In genomic region chr6:72112575-72112974, GRCm38 (mm10) we compare ENCODE assay signal across 9 mouse cellular contexts. TPM values are rescaled to one million over a fixed set of nuclear protein-coding genes. Genes with fewer than 3 reads are reported as not detected.
DNase-seq lines count a peak whose midpoint lies in the region; ATAC-seq and TF ChIP-seq lines count a peak whose summit lies in the region.
"Had no signal": no experiment of that assay in that cellular context is flagged by ENCODE, and none has a peak within 500 bp of the region (broad histone marks: within the 10 kb centered on the region; RNA-seq: fewer than 3 reads in every experiment).

No protein-coding gene starts in this region.

- no peak overlapping the region for H3K9ac ChIP-seq in hindbrain, embryonic 13.5 days
- H3K9ac ChIP-seq in hindbrain, embryonic 16.5 days (ENCODE audit: low read depth, low read length), result no peak overlapping the region
- H3K9ac ChIP-seq in liver, embryonic 11.5 days (ENCODE audit: low read depth, low read length), result peak overlapping the region; percentile 21; the same call in 1 of the 2 replicates
- no peak overlapping the region for H3K9ac ChIP-seq in embryonic facial prominence, embryonic 15.5 days

- no peaks in the 10 kb centered on the region for H3K36me3 ChIP-seq in hindbrain, embryonic 13.5 days
- H3K36me3 ChIP-seq in hindbrain, embryonic 16.5 days (ENCODE audit: control insufficient read depth, insufficient read depth, low read length), result no peaks in the 10 kb centered on the region
- 0 out of 2 replicates have a peak, but pooled peaks cover 2% of the 10 kb centered on the region for H3K36me3 ChIP-seq in liver, embryonic 11.5 days (ENCODE audit: control insufficient read depth, insufficient read depth, low read length)
- H3K36me3 ChIP-seq in embryonic facial prominence, embryonic 15.5 days, result no peaks in the 10 kb centered on the region
- peaks cover 5% of the 10 kb centered on the region for H3K36me3 ChIP-seq in myocyte (ENCODE audit: control insufficient read depth, insufficient read depth)

- no peaks in the 10 kb centered on the region for H3K27me3 ChIP-seq in hindbrain, embryonic 13.5 days
- no peaks in the 10 kb centered on the region for H3K27me3 ChIP-seq in hindbrain, embryonic 16.5 days (replicated peaks; ENCODE audit: control insufficient read depth, insufficient read depth, low read length)
- H3K27me3 ChIP-seq in liver, embryonic 11.5 days (replicated peaks; ENCODE audit: control insufficient read depth, insufficient read depth, low read length), result no peaks in the 10 kb centered on the region
- H3K27me3 ChIP-seq in embryonic facial prominence, embryonic 15.5 days, result no peaks in the 10 kb centered on the region
- no peaks in the 10 kb centered on the region for H3K27me3 ChIP-seq in myocyte (ENCODE audit: control insufficient read depth, insufficient read depth, insufficient read length)

- peaks cover 69% of the 10 kb centered on the region for H3K79me2 ChIP-seq in myocyte (ENCODE audit: control insufficient read depth, insufficient read depth)

- no peak overlapping the region for H3K4me2 ChIP-seq in hindbrain, embryonic 13.5 days
- H3K4me2 ChIP-seq in hindbrain, embryonic 16.5 days (ENCODE audit: low read length), result no peak overlapping the region
- no peak overlapping the region for H3K4me2 ChIP-seq in liver, embryonic 11.5 days
- H3K4me2 ChIP-seq in embryonic facial prominence, embryonic 15.5 days (replicated peaks), result no peak overlapping the region
- peak overlapping the region; percentile 69 for H3K4me2 ChIP-seq in myocyte (ENCODE audit: low read depth)

- 0 out of 2 replicates have a peak overlapping the region, but pooled peaks have one; percentile 23 for H3K27ac ChIP-seq in hindbrain, embryonic 13.5 days
- no peak overlapping the region for H3K27ac ChIP-seq in hindbrain, embryonic 16.5 days (ENCODE audit: low read depth, low read length)
- no peak overlapping the region for H3K27ac ChIP-seq in liver, embryonic 11.5 days (ENCODE audit: low read depth, low read length)
- H3K27ac ChIP-seq in embryonic facial prominence, embryonic 15.5 days (replicated peaks), result no peak overlapping the region

- peak; percentile 46 for TF ChIP-seq POLR2A in myocyte (IDR thresholded peaks at IDR 0.05; ENCODE audit: insufficient read length, low read depth)

- no peak for ATAC-seq in hindbrain, embryonic 13.5 days (ENCODE audit: low FRiP score)
- no peak for ATAC-seq in hindbrain, embryonic 16.5 days
- ATAC-seq in liver, embryonic 11.5 days (replicated peaks; ENCODE audit: low FRiP score), result no peak
- ATAC-seq in embryonic facial prominence, embryonic 15.5 days (ENCODE audit: insufficient number of reproducible peaks, low FRiP score, low TSS enrichment, low read depth), result peak; percentile 27; the same call in 1 of the 2 replicates
- no peak for ATAC-seq in granulocyte monocyte progenitor cell, adult 5-6 weeks (replicated peaks; ENCODE audit: poor library complexity, severe bottlenecking)

- no peaks in the 10 kb centered on the region for H3K9me3 ChIP-seq in hindbrain, embryonic 13.5 days
- H3K9me3 ChIP-seq in hindbrain, embryonic 16.5 days (ENCODE audit: control insufficient read depth, low read length), result no peaks in the 10 kb centered on the region
- no peaks in the 10 kb centered on the region for H3K9me3 ChIP-seq in liver, embryonic 11.5 days (ENCODE audit: control insufficient read depth, low read length)
- no peaks in the 10 kb centered on the region for H3K9me3 ChIP-seq in embryonic facial prominence, embryonic 15.5 days (replicated peaks)

- no peak overlapping the region for H3K4me3 ChIP-seq in hindbrain, embryonic 13.5 days
- H3K4me3 ChIP-seq in hindbrain, embryonic 16.5 days (ENCODE audit: low read length), result no peak overlapping the region
- no peak overlapping the region for H3K4me3 ChIP-seq in liver, embryonic 11.5 days (ENCODE audit: low read depth, low read length)
- no peak overlapping the region for H3K4me3 ChIP-seq in embryonic facial prominence, embryonic 15.5 days (replicated peaks)
- no peak overlapping the region for H3K4me3 ChIP-seq in myocyte

- peaks cover 30% of the 10 kb centered on the region for H3K4me1 ChIP-seq in hindbrain, embryonic 13.5 days (replicated peaks)
- peaks cover 15% of the 10 kb centered on the region for H3K4me1 ChIP-seq in hindbrain, embryonic 16.5 days (ENCODE audit: control insufficient read depth, insufficient read depth, low read depth, low read length)
- H3K4me1 ChIP-seq in liver, embryonic 11.5 days (replicated peaks; ENCODE audit: control insufficient read depth, insufficient read depth, low read length), result peaks cover 53% of the 10 kb centered on the region
- peaks cover 10% of the 10 kb centered on the region for H3K4me1 ChIP-seq in embryonic facial prominence, embryonic 15.5 days

- DNase-seq in liver, embryonic 11.5 days (ENCODE audit: low spot score), result no peak
- no peak for DNase-seq in liver
- no peak for DNase-seq in cerebellum, adult 9-10 months
- DNase-seq: thymus, postnatal 4 days had no signal

- WGBS in hindbrain, embryonic 13.5 days, result 53% methylated on average over 6 of the region's 6 CpGs
- 43% methylated on average over 6 of the region's 6 CpGs for WGBS in hindbrain, embryonic 16.5 days
- 66% methylated on average over 6 of the region's 6 CpGs for WGBS in liver, embryonic 11.5 days
- WGBS in embryonic facial prominence, embryonic 15.5 days, result 29% methylated on average over 6 of the region's 6 CpGs

- no peak overlapping the region for H3ac ChIP-seq in myocyte (ENCODE audit: control insufficient read depth, insufficient read length)

TF ChIP-seq in myocyte, 11 proteins besides CTCF, POLR2A, EP300 and RAD21:
- TF ChIP-seq MYOD1 (IDR thresholded peaks at IDR 0.05; ENCODE audit: control insufficient read depth in 1 of 3, insufficient read length in 2 of 3, low read depth in 2 of 3) (peak; percentile 7 to 100 (median 99)), MYOG (IDR thresholded peaks at IDR 0.05; ENCODE audit: control insufficient read depth in 1 of 3, insufficient read depth in 1 of 3, insufficient read length in 2 of 3, low read depth in 2 of 3) (peak; percentile 88 to 100 (median 100)), TCF3 (IDR thresholded peaks at IDR 0.05; ENCODE audit: insufficient read length, low read depth) (peak; percentile 95), SRF (IDR thresholded peaks at IDR 0.05; ENCODE audit: control insufficient read depth, insufficient read length, low read depth) (peak; percentile 65), MAX (IDR thresholded peaks at IDR 0.05; ENCODE audit: low read depth) (no peak), CEBPB (IDR thresholded peaks at IDR 0.05; ENCODE audit: insufficient read depth, poor library complexity, severe bottlenecking) (0 out of 2 replicates have a peak, but pooled peaks have one; percentile 2), USF1 (IDR thresholded peaks at IDR 0.05; ENCODE audit: low read depth) (no peak), REST (IDR thresholded peaks at IDR 0.05; ENCODE audit: insufficient read depth, insufficient read length) (peak; percentile 37), TCF12 (IDR thresholded peaks at IDR 0.05; ENCODE audit: insufficient read depth, poor library complexity, severe bottlenecking) (peak; percentile 93), E2F4 (IDR thresholded peaks at IDR 0.05; ENCODE audit: insufficient read depth) (no peak), POLR2AphosphoS2 (IDR thresholded peaks at IDR 0.05; ENCODE audit: insufficient read length, low read depth) (no peak)

RNA-seq across cellular contexts. Expression of gene St3gal5, which starts 15.2 kb away (rescaled TPM):
- 52.9 and 53.9 TPM in 2 replicates for polyA plus RNA-seq in hindbrain, embryonic 13.5 days (2015; fragmentation: Nextera tagmentation; extraction: Ambion mirVana)
- 64.7 and 69.2 TPM in 2 replicates for polyA plus RNA-seq in hindbrain, embryonic 16.5 days (2015; fragmentation: Nextera tagmentation; extraction: Ambion mirVana)
- 109 and 114 TPM in 2 replicates for polyA plus RNA-seq in liver, embryonic 11.5 days (2014; fragmentation: Nextera tagmentation; extraction: Ambion mirVana)
- polyA plus RNA-seq in embryonic facial prominence, embryonic 15.5 days (2015; fragmentation: Nextera tagmentation; extraction: Ambion mirVana), result 29.5 and 29.6 TPM in 2 replicates
- 94.5 TPM for polyA plus RNA-seq in myocyte (2012; fragmentation: generic; extraction: Trizol)
- total RNA-seq in granulocyte monocyte progenitor cell, adult 5-6 weeks (2014; fragmentation: Nextera tagmentation), result 2.6 TPM in 1 of 2 replicates, not detected in the other
- total RNA-seq in granulocyte monocyte progenitor cell, adult 5-6 weeks (2017), result 10.9 and 11.0 TPM in 2 replicates
